Mouse (Mus musculus): Measurements from ENCODE around the gene Wdr45. TPM values are rescaled to one million over a fixed set of nuclear protein-coding genes. Genes with fewer than 3 reads are reported as not detected.
"Not testable (repeated sequence)": the region's sequence is repeated elsewhere in the genome, so short reads cannot be mapped to it uniquely, and the experiment has no call there.

Wdr45 gene
- total and polyA plus RNA-seq, 3 experiments, result 11.4 to 27.9 (median 25.1) TPM

- no peak for TF ChIP-seq POLR2AphosphoS5 (IDR thresholded peaks at IDR 0.05; ENCODE audit: insufficient replicate concordance, low read depth, low read length)
- TF ChIP-seq TAL1 (conservative IDR thresholded peaks at IDR 0.05; ENCODE audit: low read depth, low read length), result no peak
- no peak for TF ChIP-seq GATA2 (IDR thresholded peaks at IDR 0.05; ENCODE audit: borderline replicate concordance, low read depth, low read length)
- TF ChIP-seq CTCF (IDR thresholded peaks at IDR 0.05; ENCODE audit: low read depth, low read length), result no peak
- TF ChIP-seq GATA1 (IDR thresholded peaks at IDR 0.05; ENCODE audit: borderline replicate concordance, low read length), result no peak
These were observed 26.1 kb downstream of the Wdr45 start for GRCm38 (mm10) chrX:7740082-7740819.

GRCm38 (mm10) chrX:7741103-7741502 is 27.0 kb downstream of the Wdr45 start:
- ATAC-seq (ENCODE audit: extremely low read depth, insufficient number of reproducible peaks, low FRiP score, poor library complexity, severe bottlenecking), result no peak

More at GRCm38 (mm10) chrX:7740082-7740819, 26.1 kb downstream of the Wdr45 start:
- no peak overlapping the region for H3K4me3 ChIP-seq (ENCODE audit: low read depth, low read length)
- DNase-seq (ENCODE audit: low spot score) (no peak), ATAC-seq (ENCODE audit: extremely low read depth, insufficient number of reproducible peaks, low FRiP score, poor library complexity, severe bottlenecking) (no peak)
- H3K4me1 ChIP-seq (ENCODE audit: insufficient read depth, low read depth, low read length), result no peaks in the 10 kb centered on the region
- peaks cover 28% of the 10 kb centered on the region for H3K36me3 ChIP-seq (replicated peaks)
- H3K9me3 ChIP-seq (replicated peaks), result no peaks in the 10 kb centered on the region
- H3K27me3 ChIP-seq (ENCODE audit: insufficient read depth, low read length), result no peaks in the 10 kb centered on the region

GRCm38 (mm10) chrX:7743470-7743869 is 29.3 kb downstream of the Wdr45 start:
- Histone ChIP-seq H3K4me3 (ENCODE audit: low read depth, low read length) (no peak overlapping the region), H3K4me1 (ENCODE audit: insufficient read depth, low read depth, low read length) (no peaks in the 10 kb centered on the region), H3K27me3 (ENCODE audit: insufficient read depth, low read length) (no peaks in the 10 kb centered on the region), H3K36me3 (replicated peaks) (no peaks in the 10 kb centered on the region), H3K9me3 (replicated peaks) (no peaks in the 10 kb centered on the region)
- ATAC-seq (ENCODE audit: extremely low read depth, insufficient number of reproducible peaks, low FRiP score, poor library complexity, severe bottlenecking) (no peak), DNase-seq (ENCODE audit: low spot score) (no peak)
- TF ChIP-seq GATA1 (IDR thresholded peaks at IDR 0.05; ENCODE audit: borderline replicate concordance, low read length) (no peak), CTCF (IDR thresholded peaks at IDR 0.05; ENCODE audit: low read depth, low read length) (0 out of 2 replicates have a peak, but pooled peaks have one; percentile 12), POLR2AphosphoS5 (IDR thresholded peaks at IDR 0.05; ENCODE audit: insufficient replicate concordance, low read depth, low read length) (no peak), GATA2 (IDR thresholded peaks at IDR 0.05; ENCODE audit: borderline replicate concordance, low read depth, low read length) (no peak), TAL1 (conservative IDR thresholded peaks at IDR 0.05; ENCODE audit: low read depth, low read length) (no peak)

More at GRCm38 (mm10) chrX:7741103-7741502, 27.0 kb downstream of the Wdr45 start:
- H3K27me3 ChIP-seq (ENCODE audit: insufficient read depth, low read length), result no peaks in the 10 kb centered on the region
- H3K4me3 ChIP-seq (ENCODE audit: low read depth, low read length), result no peak overlapping the region
- no peaks in the 10 kb centered on the region for H3K9me3 ChIP-seq (replicated peaks)
- DNase-seq (ENCODE audit: low spot score), result no peak
- no peak for TF ChIP-seq GATA2 (IDR thresholded peaks at IDR 0.05; ENCODE audit: borderline replicate concordance, low read depth, low read length)
- peaks cover 21% of the 10 kb centered on the region for H3K36me3 ChIP-seq (replicated peaks)
- no peaks in the 10 kb centered on the region for H3K4me1 ChIP-seq (ENCODE audit: insufficient read depth, low read depth, low read length)

GRCm38 (mm10) chrX:7744940-7745339 is 30.8 kb downstream of the Wdr45 start:
- DNase-seq (ENCODE audit: low spot score) (no peak), ATAC-seq (ENCODE audit: extremely low read depth, insufficient number of reproducible peaks, low FRiP score, poor library complexity, severe bottlenecking) (no peak)
- TF ChIP-seq GATA1 (IDR thresholded peaks at IDR 0.05; ENCODE audit: borderline replicate concordance, low read length) (no peak), POLR2AphosphoS5 (IDR thresholded peaks at IDR 0.05; ENCODE audit: insufficient replicate concordance, low read depth, low read length) (no peak), CTCF (IDR thresholded peaks at IDR 0.05; ENCODE audit: low read depth, low read length) (no peak)
- no peaks in the 10 kb centered on the region for H3K27me3 ChIP-seq (ENCODE audit: insufficient read depth, low read length)
- H3K4me1 ChIP-seq (ENCODE audit: insufficient read depth, low read depth, low read length), result no peaks in the 10 kb centered on the region
- H3K9me3 ChIP-seq (replicated peaks), result no peaks in the 10 kb centered on the region
- no peak overlapping the region for H3K4me3 ChIP-seq (ENCODE audit: low read depth, low read length)
- H3K36me3 ChIP-seq (replicated peaks), result no peaks in the 10 kb centered on the region

- Histone ChIP-seq H3K27me3 (ENCODE audit: insufficient read depth, low read length) (no peaks in the 10 kb centered on the region), H3K36me3 (replicated peaks) (no peaks in the 10 kb centered on the region), H3K4me1 (ENCODE audit: insufficient read depth, low read depth, low read length) (peaks cover 5% of the 10 kb centered on the region; the same call in 1 of the 2 replicates), H3K4me3 (ENCODE audit: low read depth, low read length) (no peak overlapping the region), H3K9me3 (replicated peaks) (no peaks in the 10 kb centered on the region)
- no peak for ATAC-seq (ENCODE audit: extremely low read depth, insufficient number of reproducible peaks, low FRiP score, poor library complexity, severe bottlenecking)
- TF ChIP-seq TAL1 (conservative IDR thresholded peaks at IDR 0.05; ENCODE audit: low read depth, low read length) (no peak), GATA1 (IDR thresholded peaks at IDR 0.05; ENCODE audit: borderline replicate concordance, low read length) (no peak), POLR2AphosphoS5 (IDR thresholded peaks at IDR 0.05; ENCODE audit: insufficient replicate concordance, low read depth, low read length) (no peak), GATA2 (IDR thresholded peaks at IDR 0.05; ENCODE audit: borderline replicate concordance, low read depth, low read length) (no peak), CTCF (IDR thresholded peaks at IDR 0.05; ENCODE audit: low read depth, low read length) (no peak)
- no peak for DNase-seq (ENCODE audit: low spot score)
These were observed 31.3 kb downstream of the Wdr45 start for GRCm38 (mm10) chrX:7745429-7745828.

- Histone ChIP-seq H3K9me3 (replicated peaks) (no peaks in the 10 kb centered on the region), H3K4me3 (ENCODE audit: low read depth, low read length) (peak within 1 kb of the TSS; percentile 73), H3K4me1 (ENCODE audit: insufficient read depth, low read depth, low read length) (peaks cover 6% of the 10 kb centered on the region; the same call in 1 of the 2 replicates), H3K27me3 (ENCODE audit: insufficient read depth, low read length) (no peaks in the 10 kb centered on the region), H3K36me3 (replicated peaks) (no peaks in the 10 kb centered on the region)
- TF ChIP-seq GATA2 (IDR thresholded peaks at IDR 0.05; ENCODE audit: borderline replicate concordance, low read depth, low read length) (no peak), POLR2AphosphoS5 (IDR thresholded peaks at IDR 0.05; ENCODE audit: insufficient replicate concordance, low read depth, low read length) (no peak), GATA1 (IDR thresholded peaks at IDR 0.05; ENCODE audit: borderline replicate concordance, low read length) (no peak), CTCF (IDR thresholded peaks at IDR 0.05; ENCODE audit: low read depth, low read length) (no peak), TAL1 (conservative IDR thresholded peaks at IDR 0.05; ENCODE audit: low read depth, low read length) (no peak)
- no peak for ATAC-seq (ENCODE audit: extremely low read depth, insufficient number of reproducible peaks, low FRiP score, poor library complexity, severe bottlenecking)
- DNase-seq (ENCODE audit: low spot score), result peak; percentile 14
These were observed 36.4 kb downstream of the Wdr45 start, which contains the start of gene Ccdc120 for GRCm38 (mm10) chrX:7750432-7751116. Gene Ccdc120, minus strand, starts transcription at chrX:7750905.

- H3K36me3 ChIP-seq (replicated peaks); H3K4me3 ChIP-seq (ENCODE audit: low read depth, low read length); H3K4me1 ChIP-seq (ENCODE audit: insufficient read depth, low read depth, low read length); H3K9me3 ChIP-seq (replicated peaks); DNase-seq (ENCODE audit: low spot score); H3K27me3 ChIP-seq (ENCODE audit: insufficient read depth, low read length); ATAC-seq (ENCODE audit: extremely low read depth, insufficient number of reproducible peaks, low FRiP score, poor library complexity, severe bottlenecking): not testable (repeated sequence)
These were observed 39.5 kb downstream of the Wdr45 start for GRCm38 (mm10) chrX:7753627-7754026.
